Mouse (Mus musculus): ENCODE data around the gene Tpm3. TPM values are rescaled to one million over a fixed set of nuclear protein-coding genes. Genes with fewer than 3 reads are reported as not detected.

The Tpm3 gene
- polyA plus RNA-seq, 1 experiment from 2014 or later: 392 TPM

GRCm38 (mm10) chr3:90088617-90089016 lies 16.2 kb downstream of the Tpm3 start:
- no peak overlapping the region for H3K27ac ChIP-seq
- 91% methylated on average over 2 of the region's 2 CpGs for WGBS
- no peak overlapping the region for H3K4me2 ChIP-seq
- peaks cover 19% of the 10 kb centered on the region for H3K4me1 ChIP-seq (replicated peaks)
- no peaks in the 10 kb centered on the region for H3K9me3 ChIP-seq
- H3K4me3 ChIP-seq: no peak overlapping the region
- H3K27me3 ChIP-seq: no peaks in the 10 kb centered on the region
- H3K9ac ChIP-seq: no peak overlapping the region
- ATAC-seq (ENCODE audit: low FRiP score): no peak
- peaks cover 73% of the 10 kb centered on the region for H3K36me3 ChIP-seq

GRCm38 (mm10) chr3:90090892-90091291 lies 18.4 kb downstream of the Tpm3 start:
- Histone ChIP-seq H3K27me3 (no peaks in the 10 kb centered on the region), H3K4me3 (no peak overlapping the region), H3K27ac (no peak overlapping the region), H3K36me3 (peaks cover 93% of the 10 kb centered on the region), H3K9ac (no peak overlapping the region), H3K4me2 (no peak overlapping the region), H3K9me3 (no peaks in the 10 kb centered on the region), H3K4me1 (replicated peaks) (no peaks in the 10 kb centered on the region)
- 95% methylated on average over 6 of the region's 6 CpGs for WGBS
- ATAC-seq (ENCODE audit: low FRiP score): no peak

DNA sequence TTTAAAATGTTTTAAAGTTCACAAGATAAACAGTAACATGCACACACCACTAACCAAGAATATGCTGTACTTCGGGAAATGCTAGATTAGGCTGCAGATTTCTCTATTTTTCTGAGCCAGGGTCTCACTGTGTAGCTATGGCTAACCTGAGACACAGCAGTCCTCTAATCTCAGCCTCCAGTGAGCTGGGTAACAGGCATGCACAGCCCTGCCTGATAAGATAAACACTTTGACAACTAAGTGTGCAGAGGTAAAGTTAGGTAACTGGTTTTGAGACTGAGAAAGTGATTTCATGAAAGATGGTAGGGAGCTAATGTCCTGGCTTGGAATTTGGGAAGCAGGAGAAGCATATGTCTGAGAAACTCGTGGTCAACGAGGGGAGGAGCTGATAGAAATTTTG lies 22.0 kb downstream of the Tpm3 start:
- H3K27ac ChIP-seq: no peak overlapping the region
- no peak overlapping the region for H3K4me3 ChIP-seq
- H3K9me3 ChIP-seq: no peaks in the 10 kb centered on the region
- H3K27me3 ChIP-seq: no peaks in the 10 kb centered on the region
- H3K4me2 ChIP-seq: no peak overlapping the region
- no peaks in the 10 kb centered on the region for H3K4me1 ChIP-seq (replicated peaks)
- over 99% methylated on average over 3 of the region's 3 CpGs for WGBS
- peaks cover 90% of the 10 kb centered on the region for H3K36me3 ChIP-seq
- no peak for ATAC-seq (ENCODE audit: low FRiP score)
- H3K9ac ChIP-seq: no peak overlapping the region

DNA sequence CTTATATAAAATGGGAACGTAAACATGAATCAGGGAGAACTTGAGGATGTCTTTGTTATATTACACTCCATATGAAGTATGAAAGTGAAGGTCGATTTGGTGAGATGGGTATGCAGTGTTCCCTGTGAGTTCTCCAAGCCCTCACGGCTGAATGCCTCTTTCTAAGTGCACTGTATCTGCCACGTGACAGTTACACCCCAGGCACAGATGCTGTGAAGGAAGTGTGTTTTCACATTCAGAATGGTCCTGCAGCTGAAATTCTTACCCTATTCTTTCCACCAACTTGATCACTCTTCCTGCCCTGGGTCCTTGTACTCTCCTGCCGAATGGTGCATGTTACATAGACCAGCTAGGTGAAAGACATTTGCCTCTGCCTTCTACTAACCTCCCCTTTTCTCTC lies 25.5 kb downstream of the Tpm3 start:
- no peak overlapping the region for H3K4me3 ChIP-seq
- no peak overlapping the region for H3K27ac ChIP-seq
- H3K36me3 ChIP-seq: peaks cover 65% of the 10 kb centered on the region
- no peaks in the 10 kb centered on the region for H3K27me3 ChIP-seq
- ATAC-seq (ENCODE audit: low FRiP score): no peak
- H3K4me2 ChIP-seq: no peak overlapping the region
- H3K4me1 ChIP-seq (replicated peaks): no peaks in the 10 kb centered on the region
- 88% methylated on average over 5 of the region's 5 CpGs for WGBS
- no peak overlapping the region for H3K9ac ChIP-seq
- no peaks in the 10 kb centered on the region for H3K9me3 ChIP-seq

- Histone ChIP-seq H3K27me3 (no peaks in the 10 kb centered on the region), H3K4me3 (no peak overlapping the region), H3K4me1 (replicated peaks) (no peaks in the 10 kb centered on the region), H3K9ac (no peak overlapping the region), H3K9me3 (no peaks in the 10 kb centered on the region), H3K27ac (no peak overlapping the region), H3K4me2 (no peak overlapping the region), H3K36me3 (peaks cover 37% of the 10 kb centered on the region)
- 93% methylated on average over 3 of the region's 3 CpGs for WGBS
- no peak for ATAC-seq (ENCODE audit: low FRiP score)
Observed at GRCm38 (mm10) chr3:90101010-90101409, 28.6 kb downstream of the Tpm3 start.

GRCm38 (mm10) chr3:90101673-90102072 lies 29.2 kb downstream of the Tpm3 start:
- 98% methylated on average over 2 of the region's 2 CpGs for WGBS
- no peaks in the 10 kb centered on the region for H3K27me3 ChIP-seq
- H3K9ac ChIP-seq: no peak overlapping the region
- H3K36me3 ChIP-seq: peaks cover 33% of the 10 kb centered on the region
- H3K27ac ChIP-seq: no peak overlapping the region
- no peaks in the 10 kb centered on the region for H3K9me3 ChIP-seq
- H3K4me2 ChIP-seq: no peak overlapping the region
- ATAC-seq (ENCODE audit: low FRiP score): no peak
- H3K4me3 ChIP-seq: no peak overlapping the region
- H3K4me1 ChIP-seq (replicated peaks): no peaks in the 10 kb centered on the region

DNA sequence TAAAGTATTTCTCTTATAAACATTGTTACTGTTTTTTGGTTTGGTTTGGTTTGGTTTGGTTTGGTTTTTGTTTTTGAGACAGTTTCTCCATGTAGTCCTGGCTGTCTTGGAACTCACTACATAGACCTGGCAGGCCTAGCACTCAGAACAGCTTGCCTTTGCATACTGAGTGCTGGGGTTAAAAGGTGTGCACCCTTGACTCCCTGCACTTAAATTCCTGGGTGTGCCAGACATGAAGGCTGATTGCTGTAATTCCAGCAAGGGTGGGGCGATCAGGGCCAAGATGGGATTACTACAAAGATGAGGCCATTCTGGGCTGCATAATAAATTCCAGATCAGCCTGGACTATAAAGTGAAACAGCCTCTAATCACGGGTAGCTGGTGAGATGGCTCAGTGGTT lies 29.8 kb downstream of the Tpm3 start:
- Histone ChIP-seq H3K4me3 (no peak overlapping the region), H3K4me1 (replicated peaks) (no peaks in the 10 kb centered on the region), H3K4me2 (no peak overlapping the region), H3K27ac (no peak overlapping the region), H3K9ac (no peak overlapping the region), H3K9me3 (no peaks in the 10 kb centered on the region), H3K36me3 (peaks cover 31% of the 10 kb centered on the region), H3K27me3 (no peaks in the 10 kb centered on the region)
- no peak for ATAC-seq (ENCODE audit: low FRiP score)
- 82% methylated on average over 2 of the region's 2 CpGs for WGBS

- WGBS: 82% methylated on average over 2 of the region's 2 CpGs
- no peaks in the 10 kb centered on the region for H3K9me3 ChIP-seq
- no peak overlapping the region for H3K27ac ChIP-seq
- ATAC-seq (ENCODE audit: low FRiP score): no peak
- no peak overlapping the region for H3K4me3 ChIP-seq
- peaks cover 23% of the 10 kb centered on the region for H3K36me3 ChIP-seq
- no peak overlapping the region for H3K4me2 ChIP-seq
- H3K9ac ChIP-seq: no peak overlapping the region
- no peaks in the 10 kb centered on the region for H3K27me3 ChIP-seq
- H3K4me1 ChIP-seq (replicated peaks): no peaks in the 10 kb centered on the region
Observed at GRCm38 (mm10) chr3:90103176-90103575, 30.7 kb downstream of the Tpm3 start.

GRCm38 (mm10) chr3:90103938-90104337 lies 31.5 kb downstream of the Tpm3 start, which contains the start of gene Nup210l:
TSS of gene Nup210l (plus strand) at chr3:90104132.
- Histone ChIP-seq H3K27me3 (no peaks in the 10 kb centered on the region), H3K9ac (no peak within 1 kb of the TSS), H3K4me2 (no peak within 1 kb of the TSS), H3K4me3 (no peak within 1 kb of the TSS), H3K27ac (no peak within 1 kb of the TSS), H3K4me1 (replicated peaks) (no peaks in the 10 kb centered on the region), H3K36me3 (peaks cover 15% of the 10 kb centered on the region), H3K9me3 (no peaks in the 10 kb centered on the region)
- 86% methylated on average over 13 of the region's 13 CpGs for WGBS
- no peak for ATAC-seq (ENCODE audit: low FRiP score)

DNA sequence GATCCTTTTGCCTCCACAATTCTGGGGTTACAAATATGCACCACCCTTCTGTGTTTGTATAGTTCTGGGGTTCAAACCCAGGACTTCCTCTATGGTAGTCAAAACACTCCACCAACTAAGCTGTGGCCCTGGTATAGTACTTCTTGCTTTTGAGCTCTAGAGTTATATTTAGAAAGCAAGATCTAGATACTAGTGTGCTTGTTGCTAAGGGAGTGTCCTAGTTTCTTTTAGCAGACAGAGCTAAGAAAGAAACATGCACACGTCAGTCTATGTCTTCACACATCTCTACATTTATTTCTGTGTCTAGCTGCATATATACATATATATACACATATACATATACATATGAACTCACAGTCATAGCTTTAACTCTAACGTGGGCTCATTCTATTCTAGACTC lies 39.3 kb downstream of the Tpm3 start:
- no peaks in the 10 kb centered on the region for H3K27me3 ChIP-seq
- no peak overlapping the region for H3K4me2 ChIP-seq
- H3K9ac ChIP-seq: no peak overlapping the region
- H3K36me3 ChIP-seq: no peaks in the 10 kb centered on the region
- H3K4me1 ChIP-seq (replicated peaks): no peaks in the 10 kb centered on the region
- no peaks in the 10 kb centered on the region for H3K9me3 ChIP-seq
- no peak overlapping the region for H3K4me3 ChIP-seq
- 83% methylated on average over 2 of the region's 2 CpGs for WGBS
- H3K27ac ChIP-seq: no peak overlapping the region
- no peak for ATAC-seq (ENCODE audit: low FRiP score)

GRCm38 (mm10) chr3:90114342-90114741 lies 41.9 kb downstream of the Tpm3 start:
- no peak overlapping the region for H3K9ac ChIP-seq
- H3K27me3 ChIP-seq: no peaks in the 10 kb centered on the region
- no peak overlapping the region for H3K4me3 ChIP-seq
- H3K4me1 ChIP-seq (replicated peaks): no peaks in the 10 kb centered on the region
- no peak overlapping the region for H3K4me2 ChIP-seq
- H3K27ac ChIP-seq: no peak overlapping the region
- WGBS: 94% methylated on average over 2 of the region's 2 CpGs
- ATAC-seq (ENCODE audit: low FRiP score): no peak
- H3K36me3 ChIP-seq: no peaks in the 10 kb centered on the region
- no peaks in the 10 kb centered on the region for H3K9me3 ChIP-seq

DNA sequence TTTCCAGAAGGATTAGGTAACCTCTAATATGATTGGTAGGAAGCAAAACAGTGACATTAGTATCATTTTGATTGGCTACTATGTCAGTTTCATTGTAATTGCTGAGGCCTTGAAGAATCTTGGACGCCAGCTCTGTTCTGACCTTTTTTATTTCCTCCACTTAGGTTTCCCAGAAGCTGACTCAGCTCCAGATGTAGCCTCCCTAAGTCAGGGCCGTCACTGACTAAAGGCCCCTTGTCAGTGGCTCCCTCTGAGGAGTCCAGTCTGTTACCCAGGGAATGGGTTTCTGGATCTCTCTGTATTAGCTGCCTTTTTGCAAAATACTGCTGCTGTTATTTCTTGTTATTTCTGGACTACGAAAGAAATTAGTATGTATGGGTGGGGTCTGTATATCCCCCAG lies 43.1 kb downstream of the Tpm3 start:
- Histone ChIP-seq H3K4me1 (replicated peaks) (no peaks in the 10 kb centered on the region), H3K4me3 (no peak overlapping the region), H3K9me3 (no peaks in the 10 kb centered on the region), H3K27me3 (no peaks in the 10 kb centered on the region), H3K4me2 (no peak overlapping the region), H3K36me3 (no peaks in the 10 kb centered on the region), H3K9ac (no peak overlapping the region), H3K27ac (no peak overlapping the region; the same call in 1 of the 2 replicates)
- 82% methylated on average over 3 of the region's 3 CpGs for WGBS
- ATAC-seq (ENCODE audit: low FRiP score): no peak

GRCm38 (mm10) chr3:90118132-90118790 lies 45.8 kb downstream of the Tpm3 start:
- no peak for ATAC-seq (ENCODE audit: low FRiP score)
- H3K27ac ChIP-seq: no peak overlapping the region
- H3K9ac ChIP-seq: no peak overlapping the region
- no peaks in the 10 kb centered on the region for H3K36me3 ChIP-seq
- H3K4me2 ChIP-seq: no peak overlapping the region
- WGBS: 95% methylated on average over 13 of the region's 13 CpGs
- no peaks in the 10 kb centered on the region for H3K27me3 ChIP-seq
- no peak overlapping the region for H3K4me3 ChIP-seq
- no peaks in the 10 kb centered on the region for H3K4me1 ChIP-seq (replicated peaks)
- no peaks in the 10 kb centered on the region for H3K9me3 ChIP-seq
